Mouse (Mus musculus): ENCODE results near the gene Ino80b. TPM values are rescaled to one million over a fixed set of nuclear protein-coding genes. Genes with fewer than 3 reads are reported as not detected.

Gene Ino80b
- total and polyA plus RNA-seq, 2 experiments from 2014 or later: 15.3 to 40.1 TPM

GRCm38 (mm10) chr6:83136291-83136880, 11.2 kb upstream of the Ino80b start:
- Histone ChIP-seq H3K27me3 (ENCODE audit: insufficient read depth, low read length) (peaks cover 10% of the 10 kb centered on the region), H3K9ac (no peak overlapping the region), H3K4me2 (ENCODE audit: low read depth) (peak overlapping the region; percentile 48; the same call in 1 of the 2 replicates), H3K36me3 (ENCODE audit: insufficient read depth) (no peaks in the 10 kb centered on the region), H3K9me3 (ENCODE audit: low read length) (no peaks in the 10 kb centered on the region), H3K27ac (ENCODE audit: low read depth, low read length) (no peak overlapping the region; the same call in 1 of the 2 replicates), H3K4me3 (ENCODE audit: low read depth, low read length) (no peak overlapping the region), H3K4me1 (ENCODE audit: insufficient read depth) (no peaks in the 10 kb centered on the region)
- 22% methylated on average over 5 of the region's 5 CpGs for WGBS
- DNase-seq (no peak), ATAC-seq (no peak)
- TF ChIP-seq CTCF (IDR thresholded peaks at IDR 0.05; ENCODE audit: low read depth): no peak

- ATAC-seq (no peak), DNase-seq (no peak)
- Histone ChIP-seq H3K4me3 (ENCODE audit: low read depth, low read length) (no peak overlapping the region), H3K27ac (ENCODE audit: low read depth, low read length) (no peak overlapping the region), H3K36me3 (ENCODE audit: insufficient read depth) (no peaks in the 10 kb centered on the region), H3K4me1 (ENCODE audit: insufficient read depth) (no peaks in the 10 kb centered on the region), H3K9me3 (ENCODE audit: low read length) (no peaks in the 10 kb centered on the region), H3K27me3 (ENCODE audit: insufficient read depth, low read length) (peaks cover 10% of the 10 kb centered on the region; the same call in 1 of the 2 replicates), H3K4me2 (ENCODE audit: low read depth) (peak overlapping the region; percentile 48), H3K9ac (no peak overlapping the region)
- no peak for TF ChIP-seq CTCF (IDR thresholded peaks at IDR 0.05; ENCODE audit: low read depth)
- 9% methylated on average over 37 of the region's 37 CpGs for WGBS
These were observed 10.4 kb upstream of the Ino80b start for GRCm38 (mm10) chr6:83135571-83136161.

- WGBS: 60% methylated on average over 7 of the region's 7 CpGs
- H3K27me3 ChIP-seq (ENCODE audit: insufficient read depth, low read length): peaks cover 10% of the 10 kb centered on the region; the same call in 1 of the 2 replicates
- no peak for DNase-seq
- no peaks in the 10 kb centered on the region for H3K36me3 ChIP-seq (ENCODE audit: insufficient read depth)
- no peaks in the 10 kb centered on the region for H3K4me1 ChIP-seq (ENCODE audit: insufficient read depth)
- peak within 1 kb of the TSS; percentile 48 for H3K4me2 ChIP-seq (ENCODE audit: low read depth)
- H3K27ac ChIP-seq (ENCODE audit: low read depth, low read length): no peak within 1 kb of the TSS
- no peak for TF ChIP-seq CTCF (IDR thresholded peaks at IDR 0.05; ENCODE audit: low read depth)
- no peak within 1 kb of the TSS for H3K9ac ChIP-seq
- no peak for ATAC-seq
- no peaks in the 10 kb centered on the region for H3K9me3 ChIP-seq (ENCODE audit: low read length)
- no peak within 1 kb of the TSS for H3K4me3 ChIP-seq (ENCODE audit: low read depth, low read length)
These were observed 9.8 kb upstream of the Ino80b start, which contains the start of gene Rtkn for GRCm38 (mm10) chr6:83134951-83135513. Gene Rtkn, plus strand, starts transcription at chr6:83135463.

GRCm38 (mm10) chr6:83134226-83134625, 9.0 kb upstream of the Ino80b start:
- ATAC-seq: no peak
- Histone ChIP-seq H3K4me2 (ENCODE audit: low read depth) (no peak overlapping the region), H3K4me1 (ENCODE audit: insufficient read depth) (no peaks in the 10 kb centered on the region), H3K36me3 (ENCODE audit: insufficient read depth) (no peaks in the 10 kb centered on the region), H3K27ac (ENCODE audit: low read depth, low read length) (no peak overlapping the region), H3K9ac (no peak overlapping the region), H3K9me3 (ENCODE audit: low read length) (no peaks in the 10 kb centered on the region), H3K4me3 (ENCODE audit: low read depth, low read length) (no peak overlapping the region), H3K27me3 (ENCODE audit: insufficient read depth, low read length) (peaks cover 10% of the 10 kb centered on the region; the same call in 1 of the 2 replicates)
- WGBS: 68% methylated on average over 3 of the region's 3 CpGs
- TF ChIP-seq CTCF (IDR thresholded peaks at IDR 0.05; ENCODE audit: low read depth): no peak
- DNase-seq: no peak

GRCm38 (mm10) chr6:83132176-83132919, 7.1 kb upstream of the Ino80b start:
- no peak for TF ChIP-seq CTCF (IDR thresholded peaks at IDR 0.05; ENCODE audit: low read depth)
- WGBS: 86% methylated on average over 9 of the region's 9 CpGs
- no peak for DNase-seq

GRCm38 (mm10) chr6:83131469-83132034, 6.3 kb upstream of the Ino80b start:
- no peak for DNase-seq
- Histone ChIP-seq H3K9me3 (ENCODE audit: low read length) (no peaks in the 10 kb centered on the region), H3K9ac (no peak overlapping the region), H3K36me3 (ENCODE audit: insufficient read depth) (no peaks in the 10 kb centered on the region), H3K4me1 (ENCODE audit: insufficient read depth) (no peaks in the 10 kb centered on the region), H3K27me3 (ENCODE audit: insufficient read depth, low read length) (peaks cover 10% of the 10 kb centered on the region; the same call in 1 of the 2 replicates), H3K4me2 (ENCODE audit: low read depth) (no peak overlapping the region), H3K27ac (ENCODE audit: low read depth, low read length) (no peak overlapping the region), H3K4me3 (ENCODE audit: low read depth, low read length) (no peak overlapping the region)
- no peak for ATAC-seq
- 75% methylated on average over 6 of the region's 6 CpGs for WGBS
- no peak for TF ChIP-seq CTCF (IDR thresholded peaks at IDR 0.05; ENCODE audit: low read depth)

More at GRCm38 (mm10) chr6:83132176-83132919, 7.1 kb upstream of the Ino80b start:
- Histone ChIP-seq H3K4me1 (ENCODE audit: insufficient read depth) (no peaks in the 10 kb centered on the region), H3K9me3 (ENCODE audit: low read length) (no peaks in the 10 kb centered on the region), H3K4me2 (ENCODE audit: low read depth) (no peak overlapping the region), H3K36me3 (ENCODE audit: insufficient read depth) (no peaks in the 10 kb centered on the region), H3K27me3 (ENCODE audit: insufficient read depth, low read length) (peaks cover 10% of the 10 kb centered on the region; the same call in 1 of the 2 replicates), H3K9ac (no peak overlapping the region), H3K4me3 (ENCODE audit: low read depth, low read length) (no peak overlapping the region), H3K27ac (ENCODE audit: low read depth, low read length) (no peak overlapping the region)
- ATAC-seq: no peak

All from forebrain, postnatal 0 days (tissue).